Mouse (Mus musculus): ENCODE measurements around the gene Nkx2-5.

- TF ChIP-seq POLR2A (IDR thresholded peaks at IDR 0.05; ENCODE audit: insufficient read length, low read depth) (no peak), E2F4 (IDR thresholded peaks at IDR 0.05; ENCODE audit: insufficient read depth) (no peak), MYOG (IDR thresholded peaks at IDR 0.05; ENCODE audit: control insufficient read depth in 1 of 3, insufficient read depth in 1 of 3, insufficient read length in 2 of 3, low read depth in 2 of 3) (no peak), POLR2AphosphoS2 (IDR thresholded peaks at IDR 0.05; ENCODE audit: insufficient read length, low read depth) (no peak), TCF12 (IDR thresholded peaks at IDR 0.05; ENCODE audit: insufficient read depth, poor library complexity, severe bottlenecking) (no peak), MYOD1 (IDR thresholded peaks at IDR 0.05; ENCODE audit: control insufficient read depth in 1 of 3, insufficient read length in 2 of 3, low read depth in 2 of 3) (no peak), SRF (IDR thresholded peaks at IDR 0.05; ENCODE audit: control insufficient read depth, insufficient read length, low read depth) (no peak), CEBPB (IDR thresholded peaks at IDR 0.05; ENCODE audit: insufficient read depth, poor library complexity, severe bottlenecking) (no peak), USF1 (IDR thresholded peaks at IDR 0.05; ENCODE audit: low read depth) (no peak), MAX (IDR thresholded peaks at IDR 0.05; ENCODE audit: low read depth) (no peak), REST (IDR thresholded peaks at IDR 0.05; ENCODE audit: insufficient read depth, insufficient read length) (no peak)
These were observed 54.3 kb downstream of the Nkx2-5 start for GRCm38 (mm10) chr17:26790269-26791214.

All from myocyte (in vitro differentiated cells).